Mouse (Mus musculus) G1E-ER4 (cell line): Measurements from ENCODE around the gene Gm20388. TPM values are rescaled to one million over a fixed set of nuclear protein-coding genes. Genes with fewer than 3 reads are reported as not detected.

Experiments
- GATA1 ChIP-seq: IDR thresholded peaks from one replicate; pipeline ENCODE4 v1.8.0; 2012; ENCODE audit warnings: low read length, inconsistent platforms
- polyA plus RNA-seq: library from polyadenylated mRNA; stranded (reverse); fragments of >175 nt; gene quantifications from 2 replicates; pipeline ENCODE4 v1.2.3, GENCODE M21; 2012

The Gm20388 gene
- polyA plus RNA-seq, 1 experiment, result not detected

GRCm38 (mm10) chr8:120804741-120805140, 894.1 kb downstream of the Gm20388 start:
- TF ChIP-seq GATA1, result no peak

DNA sequence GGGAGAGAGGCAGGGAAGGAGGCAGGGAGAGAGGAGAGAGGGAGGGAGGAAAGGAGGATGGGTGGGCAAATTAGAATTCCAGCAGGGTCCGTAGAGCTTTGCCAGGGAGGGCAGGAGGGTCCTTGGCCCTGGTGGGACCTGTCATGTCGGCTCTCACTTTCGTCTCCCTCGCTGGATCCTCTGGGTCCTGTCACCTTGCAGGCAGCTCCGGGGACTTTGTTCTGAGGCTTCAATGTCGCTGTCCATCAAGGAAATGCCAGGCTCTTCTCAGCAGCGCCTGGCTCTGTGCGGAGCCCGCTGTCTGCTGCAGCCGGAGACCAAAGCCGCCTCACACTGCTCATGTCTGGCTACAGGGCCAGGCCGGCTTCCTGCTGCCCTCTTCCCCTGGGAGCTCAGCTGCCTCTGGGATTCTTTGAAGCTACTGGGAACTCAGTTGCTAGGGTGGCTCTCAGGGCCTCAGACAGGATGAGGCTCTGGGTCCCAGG, 896.2 kb downstream of the Gm20388 start:
- TF ChIP-seq GATA1, result no peak

GRCm38 (mm10) chr8:120807719-120808118, 897.1 kb downstream of the Gm20388 start:
- TF ChIP-seq GATA1, result no peak

DNA sequence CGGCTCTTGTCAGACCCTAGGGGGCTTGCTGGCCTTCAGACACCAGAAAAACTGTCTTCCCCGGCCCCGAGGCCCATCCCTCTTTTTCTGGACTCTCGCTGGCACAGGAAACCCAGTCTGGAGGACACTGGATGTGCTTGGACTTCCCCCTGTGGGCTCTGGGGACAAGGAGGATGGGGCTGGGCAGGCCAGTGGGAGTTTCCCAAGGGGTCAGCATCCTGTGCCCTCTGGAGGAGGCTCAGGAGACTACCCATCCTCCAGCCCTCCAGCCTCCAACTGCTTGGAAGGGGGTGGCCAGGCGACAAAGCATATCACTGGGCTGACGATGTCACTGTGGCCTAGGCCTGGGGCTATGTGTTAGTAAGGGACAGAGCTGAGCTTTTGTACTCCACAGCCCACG, 898.4 kb downstream of the Gm20388 start:
- TF ChIP-seq GATA1, result no peak

GRCm38 (mm10) chr8:120811953-120812352, 901.3 kb downstream of the Gm20388 start:
- TF ChIP-seq GATA1, result no peak

DNA sequence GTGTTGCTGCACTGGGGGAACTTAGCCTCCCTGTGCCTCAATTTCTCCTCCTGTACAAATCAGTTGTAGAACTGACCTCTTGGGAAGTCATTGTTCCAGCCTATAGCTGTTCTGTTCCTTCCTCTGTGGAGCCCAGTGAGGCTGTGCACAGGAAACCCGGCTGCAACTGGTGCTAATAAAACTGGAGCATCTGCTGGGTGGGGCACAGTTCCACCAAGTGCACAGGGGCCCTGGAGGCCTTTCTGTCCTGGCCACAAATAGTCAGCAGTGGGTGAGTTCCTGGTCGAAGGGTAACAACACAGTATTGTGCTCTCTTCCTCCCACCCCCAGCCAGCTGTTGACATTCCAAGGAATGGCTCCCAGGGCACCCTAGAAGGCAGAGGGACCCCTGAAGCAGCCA, 902.4 kb downstream of the Gm20388 start:
- TF ChIP-seq GATA1, result no peak

DNA sequence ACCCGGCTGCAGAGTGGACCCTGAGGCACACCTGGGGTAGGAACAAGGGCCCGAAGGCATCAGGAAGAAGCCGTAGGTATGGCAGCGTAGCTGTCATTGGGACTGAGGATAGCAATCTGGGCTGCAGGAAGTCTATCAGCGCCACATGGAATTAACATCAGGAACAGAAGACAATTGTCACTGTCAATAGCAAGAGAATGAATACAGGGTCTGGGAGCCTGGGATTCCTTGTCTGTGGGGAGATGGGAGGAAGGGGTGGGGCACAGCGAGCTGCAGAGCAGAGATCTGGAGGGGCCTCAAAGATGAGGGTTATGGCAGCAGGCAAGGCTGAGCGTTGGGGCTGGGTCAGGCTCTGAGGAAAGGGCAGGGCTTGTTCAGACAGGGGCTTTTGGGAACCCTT, 903.2 kb downstream of the Gm20388 start:
- TF ChIP-seq GATA1, result no peak

GRCm38 (mm10) chr8:120816371-120816770, 905.7 kb downstream of the Gm20388 start:
- no peak for TF ChIP-seq GATA1

GRCm38 (mm10) chr8:120819906-120820305, 909.3 kb downstream of the Gm20388 start:
- no peak for TF ChIP-seq GATA1

GRCm38 (mm10) chr8:120821399-120822170, 910.9 kb downstream of the Gm20388 start:
- TF ChIP-seq GATA1, result no peak

DNA sequence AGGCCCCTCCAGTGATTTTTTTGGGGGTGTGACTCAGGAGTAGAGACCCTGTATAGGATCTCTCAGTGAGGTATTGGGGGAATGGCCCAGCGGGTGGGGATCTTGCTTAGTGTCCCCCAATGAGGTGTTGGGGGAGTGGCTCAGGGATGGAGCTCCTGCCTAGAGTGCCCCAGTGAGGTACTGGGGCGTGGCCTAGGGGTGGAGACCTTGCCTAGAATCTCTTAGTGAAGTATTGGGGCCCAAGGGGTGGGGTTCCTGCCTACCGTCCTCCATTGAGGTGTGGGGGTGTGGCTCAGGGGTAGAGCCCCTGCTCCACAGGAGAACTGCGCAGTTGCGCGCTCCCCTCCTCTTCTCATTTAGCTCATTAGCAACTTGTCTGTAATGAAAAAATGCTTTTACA, 912.7 kb downstream of the Gm20388 start:
- no peak for TF ChIP-seq GATA1

- no peak for TF ChIP-seq GATA1
Observed at GRCm38 (mm10) chr8:120823887-120824286, 913.2 kb downstream of the Gm20388 start.

- TF ChIP-seq GATA1, result no peak
Observed at GRCm38 (mm10) chr8:120824638-120825037, 914.0 kb downstream of the Gm20388 start.

DNA sequence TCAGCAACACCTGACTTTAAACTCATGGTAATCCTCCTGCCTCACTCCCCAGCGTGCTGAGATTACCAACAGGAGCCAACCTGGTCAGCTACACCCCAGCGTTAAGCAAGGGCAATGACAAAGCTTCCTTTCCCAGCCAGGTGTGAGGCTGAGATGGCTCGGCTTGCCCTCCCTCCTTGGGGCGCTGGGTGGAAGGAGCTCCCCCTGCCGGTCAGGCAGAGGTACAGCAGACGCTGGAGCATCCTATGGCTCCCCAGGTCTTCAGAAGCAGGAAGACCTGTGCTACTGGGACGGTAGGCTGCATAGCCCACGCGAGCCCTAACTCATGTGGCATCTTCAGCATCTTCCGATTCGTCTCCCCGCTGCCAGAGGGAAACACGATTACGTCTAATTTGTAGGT, 917.6 kb downstream of the Gm20388 start:
- TF ChIP-seq GATA1, result no peak

DNA sequence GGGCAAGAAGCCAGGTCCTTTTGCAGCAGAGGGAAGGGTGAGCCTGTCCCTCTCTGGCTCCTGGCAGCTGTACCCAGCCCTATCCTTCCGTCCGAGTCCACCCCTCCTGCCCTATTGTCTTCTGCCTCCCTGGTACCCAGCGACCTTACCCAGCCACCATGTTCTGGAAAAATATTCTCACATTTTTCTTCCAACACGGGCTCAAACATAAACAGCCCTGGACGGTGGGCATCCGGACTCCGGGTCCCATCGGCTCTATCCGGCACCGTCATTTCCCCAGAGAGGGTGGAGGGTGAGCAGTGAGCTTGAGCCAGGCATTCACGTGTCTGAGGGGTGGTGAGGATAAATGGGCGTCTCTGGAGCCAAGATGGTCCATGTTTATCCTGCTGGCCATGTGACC, 920.0 kb downstream of the Gm20388 start:
- TF ChIP-seq GATA1, result no peak

DNA sequence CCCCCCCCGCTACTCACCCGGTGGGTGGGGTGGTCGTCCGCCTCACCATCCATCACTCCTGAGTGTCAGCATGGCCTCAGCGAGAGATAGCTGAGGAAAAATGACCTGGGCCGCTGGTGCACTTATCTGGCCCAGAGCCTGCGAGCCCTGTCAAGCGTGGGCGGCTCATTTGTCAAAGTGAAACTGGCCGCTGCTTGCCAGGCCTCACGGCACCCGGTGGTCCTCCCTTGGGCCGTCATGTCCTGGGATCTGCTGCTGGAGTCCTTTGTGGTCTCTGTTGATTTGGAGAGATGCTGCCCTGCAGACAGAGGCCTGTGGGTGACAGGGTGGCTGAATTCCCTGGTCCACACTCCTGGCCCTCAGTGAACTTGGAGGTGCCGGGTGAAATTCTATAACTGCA, 921.4 kb downstream of the Gm20388 start:
- TF ChIP-seq GATA1, result no peak

DNA sequence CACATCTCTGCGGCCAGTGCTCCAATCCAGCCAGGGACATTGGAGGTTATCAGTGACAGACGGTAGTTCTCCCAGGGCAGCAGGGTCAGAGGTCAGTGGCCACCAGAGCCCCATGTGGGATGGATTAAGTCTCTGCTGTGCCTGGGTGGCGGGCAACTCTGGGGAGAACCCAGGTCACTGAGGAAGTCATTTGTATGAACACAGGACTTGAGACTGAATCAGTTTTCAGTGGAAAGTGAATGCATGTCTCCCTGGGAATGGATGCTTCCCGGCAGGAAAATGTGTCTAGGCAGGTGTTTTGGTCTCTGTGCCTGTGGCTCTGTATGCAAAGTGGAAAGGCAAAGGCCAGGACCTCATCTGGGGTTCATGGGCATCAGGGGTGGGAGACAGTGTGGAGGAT, 922.6 kb downstream of the Gm20388 start:
- TF ChIP-seq GATA1, result no peak
